Mouse (Mus musculus) heart, postnatal 10 days (tissue): ENCODE measurements around the gene Nelfe. TPM values are rescaled to one million over a fixed set of nuclear protein-coding genes. Genes with fewer than 3 reads are reported as not detected.
A peak's percentile ranks its signal among the peaks of the same experiment; 100 is the strongest.

Experiments used
- DNase-seq, 2 experiments: peaks; one replicate each; pipeline ENCODE4 v3.0.0; 2021
- intact Hi-C: fragments of 180-260 bp; cut with DNase I; formaldehyde crosslinking; loops from one replicate; pipeline ENCODE4 v1.15.1; 2025
- total RNA-seq, 2 experiments: library from RNA; stranded (reverse); gene quantifications; 2 replicates each; pipeline ENCODE4 v1.2.3; 2021

Nelfe gene
- total RNA-seq, 2 experiments from 2014 or later: 21.0 to 21.3 TPM

GRCm38 (mm10) chr17:34840736-34841307, 9.4 kb upstream of the Nelfe start:
- no peak for DNase-seq
- intact Hi-C loops: loop anchor here (10.0 kb wide), 1 partner anchor 394 kb away; the partner anchor contains the start of genes Atp6v1g2 and Nfkbil1

DNA sequence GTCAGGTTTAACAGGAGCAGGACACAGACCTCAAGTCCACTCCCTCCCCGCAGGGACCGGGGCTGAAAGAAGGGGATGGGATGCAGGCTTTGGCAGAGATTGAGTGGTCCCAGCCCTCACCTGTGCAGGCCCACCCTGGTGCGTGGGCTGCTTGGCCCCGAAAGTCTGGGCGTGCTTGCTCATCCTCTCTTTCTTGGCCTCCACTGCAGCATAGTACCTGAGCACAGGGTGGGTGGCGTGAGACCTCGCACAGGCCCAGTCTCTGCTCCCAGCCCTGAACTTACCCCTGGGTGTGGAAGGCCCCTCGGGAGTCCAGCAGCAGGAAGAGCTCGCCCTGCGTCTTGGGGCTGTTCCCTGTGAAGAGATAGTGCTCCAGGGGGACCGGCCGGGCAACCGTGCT, 5.3 kb upstream of the Nelfe start:
- intact Hi-C loops: loop anchor here (10.0 kb wide), 1 partner anchor 390 kb away; the partner anchor contains the start of genes Atp6v1g2 and Nfkbil1

DNA sequence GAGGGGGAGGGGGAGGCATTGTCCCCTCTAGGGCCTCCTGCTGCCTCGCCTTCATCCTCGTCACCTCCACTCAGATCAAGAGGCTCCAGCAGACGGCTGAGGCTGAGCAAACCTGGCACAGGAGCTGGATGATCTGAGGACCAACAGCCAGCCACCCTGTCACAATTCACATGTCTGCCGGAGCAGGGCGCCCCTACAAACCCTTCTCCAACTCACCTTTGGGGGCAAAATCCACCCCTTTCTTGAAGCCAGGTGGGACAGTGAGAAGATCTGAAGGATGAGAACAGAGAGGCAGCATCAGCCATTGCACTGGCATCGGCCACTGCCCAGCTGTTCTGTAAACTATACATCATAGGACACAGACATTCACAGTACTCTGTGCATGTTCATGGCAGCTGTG, 3.0 kb upstream of the Nelfe start:
- intact Hi-C loops: loop anchor here (10.0 kb wide), 1 partner anchor 388 kb away; the partner anchor contains the start of genes Atp6v1g2 and Nfkbil1
- DNase-seq: no peak

More for the DNA sequence above, 5.3 kb upstream of the Nelfe start:
- no peak for DNase-seq

GRCm38 (mm10) chr17:34847615-34848014, 2.6 kb upstream of the Nelfe start:
- no peak for DNase-seq
- intact Hi-C loops: loop anchor here (10.0 kb wide), 1 partner anchor 387 kb away; the partner anchor contains the start of genes Atp6v1g2 and Nfkbil1

GRCm38 (mm10) chr17:34850517-34851125, 430 bp downstream of the Nelfe start:
- intact Hi-C loops: no loop called here
- DNase-seq: no peak

GRCm38 (mm10) chr17:34853511-34853910, 3.3 kb downstream of the Nelfe start:
- intact Hi-C loops: no loop called here
- DNase-seq: no peak

GRCm38 (mm10) chr17:34854761-34855160, 4.6 kb downstream of the Nelfe start:
- intact Hi-C loops: loop anchor here (5.0 kb wide), 1 partner anchor 128 kb away; the partner anchor contains the start of gene Lsm2
- no peak for DNase-seq

- intact Hi-C loops: loop anchor here (2.0 to 5.0 kb wide), 4 partner anchors 37 to 126 kb away; partner anchors contain the start of gene Lsm2
- peak; percentile 46 to 74 for DNase-seq
Measured at GRCm38 (mm10) chr17:34855825-34856224, 5.6 kb downstream of the Nelfe start.

DNA sequence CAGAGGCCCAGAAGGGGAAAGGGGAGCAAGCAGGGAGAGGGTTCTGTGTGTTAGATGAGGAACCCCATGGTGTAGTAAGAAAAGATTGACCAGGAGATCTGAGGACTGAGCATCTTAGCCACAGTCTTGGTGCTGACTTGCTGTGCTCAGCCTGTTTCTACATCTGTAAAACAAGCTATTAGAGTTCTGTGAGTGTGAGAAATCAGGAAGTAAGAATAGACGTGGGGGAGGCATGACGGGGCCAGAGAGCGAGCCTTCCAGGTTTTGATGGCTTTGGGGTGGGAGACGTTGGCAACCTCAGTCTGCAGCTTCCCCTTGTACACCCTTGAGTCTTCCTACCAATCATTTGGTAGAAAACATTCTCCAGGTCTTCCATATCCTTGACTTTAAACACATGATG, 8.5 kb downstream of the Nelfe start:
- no peak for DNase-seq
- intact Hi-C loops: loop anchor here (5.0 kb wide), 1 partner anchor 124 kb away; the partner anchor contains the start of gene Lsm2

- DNase-seq: no peak
- intact Hi-C loops: no loop called here
Measured at GRCm38 (mm10) chr17:34860514-34860913, 10.3 kb downstream of the Nelfe start.

DNA sequence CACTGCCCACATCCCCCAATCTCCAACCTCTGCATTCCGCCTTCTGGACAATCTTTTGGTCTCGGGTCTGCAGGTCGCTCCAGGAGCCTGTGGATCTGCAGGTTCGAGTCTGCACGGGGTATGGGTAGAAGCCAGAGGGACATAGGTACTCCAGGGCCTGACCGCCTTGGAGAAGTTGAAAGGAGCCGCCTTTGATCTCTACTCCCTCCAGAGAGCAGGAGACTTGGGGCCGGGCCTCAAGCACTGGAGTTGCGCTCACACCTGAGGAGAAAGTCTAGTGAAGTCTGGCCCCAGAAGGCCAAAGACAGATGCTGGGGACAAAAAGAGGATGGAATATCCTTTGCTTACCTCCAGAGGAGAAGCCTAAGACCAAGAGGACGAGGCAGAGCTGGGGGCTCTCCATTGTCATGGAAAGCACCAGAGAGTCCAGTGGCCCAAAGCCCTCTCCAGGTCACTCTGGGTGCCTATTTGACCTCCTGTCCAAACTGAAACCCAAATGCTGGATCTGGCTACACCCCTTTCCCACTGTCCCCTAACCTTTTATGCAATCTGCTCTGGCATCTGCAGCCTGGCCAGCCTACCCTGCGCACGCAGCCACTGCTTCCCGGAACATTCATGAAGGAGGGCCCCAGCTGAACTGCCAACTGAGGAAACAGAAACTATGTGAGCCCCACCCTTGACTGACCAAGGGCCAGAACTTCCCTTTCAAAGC, 11.7 kb downstream of the Nelfe start:
- intact Hi-C loops: no loop called here
- no peak for DNase-seq

DNA sequence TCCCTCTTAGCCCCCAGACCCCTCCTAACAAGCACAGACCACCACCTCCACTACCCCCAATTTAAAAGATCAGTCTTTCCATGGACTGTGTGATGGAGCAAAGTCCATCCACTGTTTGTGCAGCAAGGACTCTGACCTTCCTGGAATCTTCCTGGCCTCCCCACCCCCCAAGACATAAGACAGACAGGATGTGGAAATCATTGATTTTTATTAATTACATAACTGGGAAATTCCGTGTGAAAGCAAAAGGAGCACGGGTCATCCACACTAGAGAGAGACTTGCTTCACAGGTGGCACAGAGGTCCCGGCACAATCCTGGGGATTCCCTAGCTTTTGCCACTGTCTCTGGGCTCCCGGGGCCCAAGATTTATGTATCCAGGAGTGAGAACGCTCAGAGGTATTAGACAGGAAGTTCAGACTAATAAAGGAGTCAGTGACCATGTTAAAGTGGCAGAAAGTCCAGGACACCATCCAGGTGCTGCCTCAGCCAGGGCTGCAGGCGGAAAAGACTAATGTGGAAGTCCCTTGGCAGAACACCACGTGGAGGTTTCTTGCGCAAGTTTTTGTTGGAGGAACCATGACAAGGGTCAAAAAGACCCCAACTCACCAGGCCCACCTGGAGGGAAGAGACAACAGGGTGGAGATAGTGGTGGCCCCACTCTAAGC, 12.4 kb downstream of the Nelfe start, which contains the start of gene Cfb:
TSS of gene Cfb (minus strand) at position 103 of the 666 bp plus-strand sequence.
- intact Hi-C loops: no loop called here
- no peak for DNase-seq

GRCm38 (mm10) chr17:34865981-34866380, 15.8 kb downstream of the Nelfe start:
- intact Hi-C loops: no loop called here
- no peak for DNase-seq

DNA sequence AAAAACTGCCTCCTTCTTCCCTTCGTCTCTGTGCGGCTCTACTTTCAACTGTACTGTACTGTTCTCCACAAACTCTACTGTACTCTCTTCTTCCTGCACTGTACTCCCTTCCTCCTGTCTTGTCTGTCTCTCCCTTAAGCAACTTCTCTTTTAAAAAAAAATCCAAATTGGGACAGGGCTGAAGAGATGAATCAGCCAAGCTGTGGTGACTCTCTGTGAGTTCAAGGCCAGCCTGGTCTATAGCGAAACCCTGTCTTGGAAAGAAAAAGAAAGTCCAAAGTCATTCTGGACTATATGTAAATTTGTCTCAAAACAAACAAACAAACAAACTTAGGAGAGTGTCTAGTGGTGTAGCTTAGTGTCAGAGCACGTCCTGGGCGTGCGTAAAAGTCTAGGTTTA, 24.1 kb downstream of the Nelfe start:
- intact Hi-C loops: no loop called here
- no peak for DNase-seq

DNA sequence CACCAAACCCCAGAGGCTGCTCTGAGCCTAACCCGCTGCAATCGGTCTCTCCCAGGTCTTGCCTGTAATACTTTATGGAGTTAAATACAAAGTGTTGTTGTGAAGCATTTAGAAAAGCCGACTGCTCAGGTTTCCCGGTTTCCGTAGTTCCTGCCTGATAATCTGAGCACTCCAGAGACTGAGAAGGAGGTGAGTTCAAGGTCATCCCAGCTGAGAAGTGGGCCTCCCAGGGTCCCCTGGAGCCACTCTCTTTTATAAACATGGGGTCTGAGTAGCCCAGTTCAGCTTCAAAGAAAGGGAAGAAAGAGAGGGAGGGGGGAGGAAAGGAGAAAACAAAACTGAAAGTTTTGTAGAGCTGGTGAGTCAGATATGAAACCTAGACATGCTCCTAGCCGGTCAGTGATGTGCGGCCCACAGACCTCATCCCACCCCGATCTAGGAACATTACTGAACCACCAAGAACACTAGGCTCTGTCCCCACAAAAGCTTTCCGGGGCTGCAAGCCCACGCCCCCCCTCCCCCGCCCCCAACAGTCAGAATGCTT, 29.2 kb downstream of the Nelfe start, which contains the start of gene Zbtb12:
TSS of gene Zbtb12 (plus strand) at position 148 of the 544 bp plus-strand sequence.
- intact Hi-C loops: no loop called here
- no peak for DNase-seq

DNA sequence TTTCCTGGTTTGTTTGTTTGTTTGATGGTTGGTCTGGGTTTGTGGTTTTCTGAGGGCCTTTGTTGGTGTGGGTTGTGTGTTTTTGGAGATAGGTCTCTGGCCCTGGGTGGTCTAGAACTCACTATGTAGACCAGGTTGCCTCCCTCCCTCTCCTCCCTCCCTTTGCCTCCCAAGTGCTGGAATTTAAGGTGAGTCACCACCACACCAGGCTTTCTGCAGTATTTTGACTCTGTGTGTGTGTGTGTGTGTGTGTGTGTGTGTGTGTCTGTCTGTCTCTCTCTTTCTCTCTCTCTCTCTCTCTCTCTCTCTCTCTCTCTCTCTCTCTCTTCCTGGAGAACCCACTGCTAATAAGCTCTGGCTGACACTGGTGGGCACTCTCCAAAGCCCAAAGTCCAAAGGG, 31.0 kb downstream of the Nelfe start:
- intact Hi-C loops: no loop called here
- no peak for DNase-seq

- DNase-seq: no peak
- intact Hi-C loops: no loop called here
Measured at GRCm38 (mm10) chr17:34881683-34882310, 31.6 kb downstream of the Nelfe start, which contains the start of gene Gm20547. Gene Gm20547, minus strand, starts transcription at chr17:34882042.

GRCm38 (mm10) chr17:34883332-34883731, 33.1 kb downstream of the Nelfe start:
- intact Hi-C loops: no loop called here
- no peak for DNase-seq

DNA sequence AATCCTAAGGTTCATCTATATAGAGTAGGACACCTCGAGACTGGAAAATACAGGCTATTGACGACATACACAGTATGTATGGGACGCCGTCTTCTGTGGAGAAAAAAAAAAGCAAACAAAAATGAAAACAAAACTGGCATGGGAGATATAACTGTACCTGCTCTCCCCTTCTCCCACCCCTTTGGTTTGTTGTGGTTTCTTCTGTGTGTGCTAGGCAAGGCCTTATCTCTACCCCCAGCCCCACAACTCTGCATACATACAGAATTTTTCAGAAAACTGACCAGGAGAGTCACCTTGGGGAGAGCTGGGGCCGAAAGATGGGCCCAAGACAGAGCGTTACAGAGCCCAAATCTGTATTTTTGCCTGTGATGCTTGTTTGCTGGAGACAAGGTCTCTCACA, 34.5 kb downstream of the Nelfe start:
- no peak for DNase-seq
- intact Hi-C loops: no loop called here

GRCm38 (mm10) chr17:34885615-34886014, 35.4 kb downstream of the Nelfe start:
- DNase-seq: no peak
- intact Hi-C loops: no loop called here
